Mouse (Mus musculus) liver, adult (tissue): ENCODE measurements at regions not wholly inside any gene's neighbourhood (a gene's known extent, or its start where the extent isn't known, plus 50 kb on each side); places are given as distances from the start of the nearest gene placed in this dataset.

ENCODE experiments used
- GATA4 ChIP-seq: IDR thresholded peaks from 2 replicates; pipeline ENCODE4 v1.6.1; 2014; ENCODE audit warnings: mild to moderate bottlenecking, low read length; ENCODE audit not compliant: insufficient replicate concordance

GRCm38 (mm10) chr2:45789739-45790138, 672.5 kb upstream of the Zeb2 start:
- TF ChIP-seq GATA4: no peak

GRCm38 (mm10) chr2:45787732-45788390, 670.7 kb upstream of the Zeb2 start:
- TF ChIP-seq GATA4: no peak

GRCm38 (mm10) chr2:45786787-45787186, 669.6 kb upstream of the Zeb2 start:
- TF ChIP-seq GATA4: no peak

GRCm38 (mm10) chr2:45785684-45786083, 668.5 kb upstream of the Zeb2 start:
- TF ChIP-seq GATA4: no peak

- TF ChIP-seq GATA4: no peak
These were observed 666.6 kb upstream of the Zeb2 start for GRCm38 (mm10) chr2:45783634-45784412.

GRCm38 (mm10) chr2:45777466-45777865, 660.3 kb upstream of the Zeb2 start:
- TF ChIP-seq GATA4: no peak

- no peak for TF ChIP-seq GATA4
These were observed 659.4 kb upstream of the Zeb2 start for GRCm38 (mm10) chr2:45776485-45777135.

GRCm38 (mm10) chr2:45775691-45776090, 658.5 kb upstream of the Zeb2 start:
- TF ChIP-seq GATA4: no peak

GRCm38 (mm10) chr2:45774416-45774815, 657.2 kb upstream of the Zeb2 start:
- no peak for TF ChIP-seq GATA4

- no peak for TF ChIP-seq GATA4
These were observed 640.0 kb upstream of the Zeb2 start for GRCm38 (mm10) chr2:45757176-45757575.

- no peak for TF ChIP-seq GATA4
These were observed 639.2 kb upstream of the Zeb2 start for GRCm38 (mm10) chr2:45756395-45756794.

GRCm38 (mm10) chr2:45751746-45752145, 634.6 kb upstream of the Zeb2 start:
- no peak for TF ChIP-seq GATA4

- TF ChIP-seq GATA4: no peak
These were observed 632.2 kb upstream of the Zeb2 start for GRCm38 (mm10) chr2:45749379-45749778.

GRCm38 (mm10) chr2:45747263-45748236, 630.4 kb upstream of the Zeb2 start:
- no peak for TF ChIP-seq GATA4

- TF ChIP-seq GATA4: no peak
These were observed 629.4 kb upstream of the Zeb2 start for GRCm38 (mm10) chr2:45746606-45747005.
